Mouse (Mus musculus): Measurements from ENCODE around the gene Bend6. TPM values are rescaled to one million over a fixed set of nuclear protein-coding genes. Genes with fewer than 3 reads are reported as not detected.
A peak's percentile ranks its signal among the peaks of the same experiment; 100 is the strongest.

Gene Bend6
- 0.21 and 1.0 TPM in 2 replicates for polyA plus RNA-seq (2014; fragmentation: Nextera tagmentation; extraction: Ambion mirVana)

DNA sequence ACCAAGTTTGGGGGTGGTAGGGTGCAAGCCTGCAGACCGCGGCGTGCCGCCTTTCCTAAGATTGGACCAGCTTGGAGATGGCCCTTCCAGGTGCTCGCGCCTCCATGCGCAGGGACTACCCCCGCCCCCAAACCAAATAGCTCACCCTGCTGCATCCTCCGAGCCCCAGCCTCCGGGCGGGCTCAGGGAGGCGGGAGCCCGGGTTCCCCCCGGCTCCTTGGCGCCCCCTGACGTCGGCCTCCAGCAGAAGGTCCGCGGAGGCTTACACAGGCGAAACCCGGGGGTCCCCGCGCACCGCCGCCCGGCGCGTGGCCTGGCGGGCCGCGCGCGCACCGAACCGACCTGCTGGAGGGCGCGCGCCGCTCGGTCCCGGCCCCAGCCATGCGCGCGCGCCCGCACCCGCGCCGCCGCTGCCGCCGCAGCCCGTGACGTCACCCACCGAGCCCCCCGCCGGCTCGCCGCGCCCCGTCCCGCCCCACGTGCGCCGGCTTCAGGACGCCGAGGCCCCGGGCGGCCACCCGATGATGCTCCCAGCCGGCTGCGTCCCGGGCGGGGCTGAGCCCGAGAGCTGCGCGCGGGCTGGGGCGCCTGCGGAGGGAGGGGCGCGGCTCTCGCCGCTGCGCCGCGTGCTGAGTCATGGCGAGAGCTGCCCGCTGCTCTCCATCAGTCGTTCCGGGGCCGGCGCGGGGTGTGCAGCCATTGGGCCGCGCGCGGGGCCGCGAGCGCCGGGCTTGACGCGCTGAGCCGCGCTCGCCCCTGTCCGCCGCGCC is at the start of gene Bend6:
Bend6 (minus strand) TSS at position 396 of the 770 bp plus-strand sequence.
- peak; percentile 74 for DNase-seq
- no peak within 1 kb of the TSS for H3K27ac ChIP-seq (ENCODE audit: low read depth)
- no peaks in the 10 kb centered on the region for H3K36me3 ChIP-seq (ENCODE audit: insufficient read depth)
- WGBS: under 1% methylated on average over 72 of the region's 110 CpGs
- peak within 1 kb of the TSS; percentile 96 for H3K4me2 ChIP-seq
- TF ChIP-seq CTCF (IDR thresholded peaks at IDR 0.05; ENCODE audit: low read depth): peak; percentile 39; the same call in 1 of the 2 replicates
- H3K4me3 ChIP-seq (ENCODE audit: low read depth, low read length): peak within 1 kb of the TSS; percentile 52
- H3K9me3 ChIP-seq (ENCODE audit: low read depth, low read length): no peaks in the 10 kb centered on the region
- peaks cover 39% of the 10 kb centered on the region for H3K27me3 ChIP-seq (ENCODE audit: insufficient read depth, low read length)
- ATAC-seq (ENCODE audit: insufficient read depth): peak; percentile 88
- no peaks in the 10 kb centered on the region for H3K4me1 ChIP-seq (ENCODE audit: insufficient read depth)
- H3K9ac ChIP-seq: peak within 1 kb of the TSS; percentile 54

DNA sequence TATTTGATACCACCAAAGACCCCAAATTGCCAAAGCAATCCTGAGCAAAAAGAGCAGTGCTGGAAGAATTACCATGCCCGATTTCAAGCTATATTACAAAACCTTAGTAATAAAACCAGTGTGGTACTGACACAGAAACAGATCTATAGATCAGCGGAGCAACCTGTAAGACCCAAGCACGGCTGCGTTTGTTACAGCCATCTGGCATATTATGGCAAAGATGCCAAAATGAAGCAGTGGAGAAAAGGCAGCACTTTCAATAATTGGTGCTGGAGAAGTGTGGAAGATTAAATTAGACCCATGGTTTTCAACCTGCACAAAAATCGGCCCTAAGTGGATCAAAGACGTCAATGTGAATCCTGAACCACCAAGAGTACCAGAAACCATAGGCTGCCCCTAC is 48.0 kb upstream of the Bend6 start:
- TF ChIP-seq CTCF (IDR thresholded peaks at IDR 0.05; ENCODE audit: low read depth): no peak
- Histone ChIP-seq H3K27me3 (ENCODE audit: insufficient read depth, low read length) (no peaks in the 10 kb centered on the region), H3K4me2 (no peak overlapping the region), H3K4me1 (ENCODE audit: insufficient read depth) (no peaks in the 10 kb centered on the region), H3K27ac (ENCODE audit: low read depth) (no peak overlapping the region), H3K9ac (no peak overlapping the region), H3K9me3 (ENCODE audit: low read depth, low read length) (no peaks in the 10 kb centered on the region), H3K36me3 (ENCODE audit: insufficient read depth) (no peaks in the 10 kb centered on the region), H3K4me3 (ENCODE audit: low read depth, low read length) (no peak overlapping the region)
- DNase-seq (no peak), ATAC-seq (ENCODE audit: insufficient read depth) (no peak)
- WGBS: 92% methylated on average over 6 of the region's 6 CpGs

DNA sequence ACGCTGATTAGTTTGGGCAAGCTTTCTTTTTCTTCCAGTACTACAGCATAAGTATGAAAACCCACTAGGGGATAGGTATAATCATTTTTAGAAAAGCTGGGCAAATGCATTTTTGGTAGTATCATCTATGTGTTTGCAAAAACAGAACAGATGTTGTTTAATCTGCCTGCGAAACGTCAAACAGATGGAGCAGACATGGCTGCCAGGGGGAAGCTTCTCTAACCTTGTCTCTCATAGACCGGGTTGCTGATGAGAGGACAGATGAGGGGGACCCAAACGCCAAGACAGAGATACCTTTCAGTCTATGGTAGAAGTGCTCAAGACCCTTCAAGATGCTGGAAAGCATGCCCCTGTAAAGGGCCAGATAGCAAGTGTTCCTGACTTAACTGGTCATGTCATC is 40.9 kb upstream of the Bend6 start:
- Histone ChIP-seq H3K36me3 (ENCODE audit: insufficient read depth) (no peaks in the 10 kb centered on the region), H3K27me3 (ENCODE audit: insufficient read depth, low read length) (no peaks in the 10 kb centered on the region), H3K9ac (no peak overlapping the region), H3K9me3 (ENCODE audit: low read depth, low read length) (no peaks in the 10 kb centered on the region), H3K4me2 (no peak overlapping the region), H3K27ac (ENCODE audit: low read depth) (no peak overlapping the region), H3K4me3 (ENCODE audit: low read depth, low read length) (no peak overlapping the region), H3K4me1 (ENCODE audit: insufficient read depth) (no peaks in the 10 kb centered on the region)
- TF ChIP-seq CTCF (IDR thresholded peaks at IDR 0.05; ENCODE audit: low read depth): no peak
- 75% methylated on average over 5 of the region's 5 CpGs for WGBS
- ATAC-seq (ENCODE audit: insufficient read depth): no peak
- no peak for DNase-seq

DNA sequence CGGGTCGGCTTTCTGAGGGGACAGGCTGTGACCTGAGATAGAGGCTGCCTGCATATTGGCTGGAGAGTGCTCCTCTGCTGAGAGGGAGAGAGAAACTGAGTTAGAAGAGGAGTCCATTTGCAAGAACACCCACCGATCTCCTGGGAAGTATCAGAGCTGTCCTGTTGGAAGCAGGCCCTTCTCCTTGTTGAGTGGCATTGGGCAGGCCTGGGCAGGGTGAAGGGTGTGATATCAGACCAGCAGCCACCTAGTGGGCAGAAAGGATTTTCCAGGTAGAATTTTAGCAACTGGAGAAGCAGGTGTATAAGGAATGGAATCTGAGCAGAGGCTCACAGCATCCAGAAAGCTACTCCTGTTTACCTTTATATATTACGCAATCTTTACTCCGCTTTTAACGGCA is 40.2 kb upstream of the Bend6 start:
- Histone ChIP-seq H3K27me3 (ENCODE audit: insufficient read depth, low read length) (no peaks in the 10 kb centered on the region), H3K9ac (no peak overlapping the region), H3K4me2 (no peak overlapping the region), H3K4me3 (ENCODE audit: low read depth, low read length) (no peak overlapping the region), H3K27ac (ENCODE audit: low read depth) (no peak overlapping the region), H3K9me3 (ENCODE audit: low read depth, low read length) (no peaks in the 10 kb centered on the region), H3K4me1 (ENCODE audit: insufficient read depth) (no peaks in the 10 kb centered on the region), H3K36me3 (ENCODE audit: insufficient read depth) (no peaks in the 10 kb centered on the region)
- 73% methylated on average over 6 of the region's 6 CpGs for WGBS
- DNase-seq: peak; percentile 36
- TF ChIP-seq CTCF (IDR thresholded peaks at IDR 0.05; ENCODE audit: low read depth): peak; percentile 42
- no peak for ATAC-seq (ENCODE audit: insufficient read depth)

GRCm38 (mm10) chr1:33946601-33947395 is 39.2 kb upstream of the Bend6 start:
- no peak for TF ChIP-seq CTCF (IDR thresholded peaks at IDR 0.05; ENCODE audit: low read depth)
- Histone ChIP-seq H3K27ac (ENCODE audit: low read depth) (no peak overlapping the region), H3K4me2 (no peak overlapping the region), H3K27me3 (ENCODE audit: insufficient read depth, low read length) (no peaks in the 10 kb centered on the region), H3K9ac (no peak overlapping the region), H3K4me3 (ENCODE audit: low read depth, low read length) (no peak overlapping the region), H3K9me3 (ENCODE audit: low read depth, low read length) (no peaks in the 10 kb centered on the region), H3K36me3 (ENCODE audit: insufficient read depth) (no peaks in the 10 kb centered on the region), H3K4me1 (ENCODE audit: insufficient read depth) (no peaks in the 10 kb centered on the region)
- 73% methylated on average over 12 of the region's 12 CpGs for WGBS
- ATAC-seq (ENCODE audit: insufficient read depth): no peak
- DNase-seq: no peak

DNA sequence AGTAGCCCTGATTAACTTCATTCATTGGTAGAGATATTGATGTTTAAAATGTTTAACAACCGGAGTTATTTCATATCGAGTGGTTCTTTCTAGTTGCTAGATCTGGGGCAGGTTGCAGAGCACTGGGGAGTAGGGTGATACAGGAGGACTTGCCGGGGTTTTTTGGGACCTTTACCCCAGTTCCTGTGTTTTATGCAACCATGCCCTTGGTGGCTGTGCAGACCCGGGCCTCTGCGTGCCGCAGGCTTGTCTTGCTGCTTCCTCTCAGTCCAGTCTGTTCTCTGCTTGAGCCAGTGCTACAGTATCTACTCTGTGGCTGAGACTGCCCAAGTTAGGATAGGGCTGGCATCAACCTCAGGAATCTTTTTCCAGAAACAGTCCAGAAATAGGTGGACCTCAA is 38.1 kb upstream of the Bend6 start:
- H3K27me3 ChIP-seq (ENCODE audit: insufficient read depth, low read length): no peaks in the 10 kb centered on the region
- no peak for TF ChIP-seq CTCF (IDR thresholded peaks at IDR 0.05; ENCODE audit: low read depth)

More for the DNA sequence above, 38.1 kb upstream of the Bend6 start:
- no peak for ATAC-seq (ENCODE audit: insufficient read depth)
- Histone ChIP-seq H3K4me1 (ENCODE audit: insufficient read depth) (no peaks in the 10 kb centered on the region), H3K9me3 (ENCODE audit: low read depth, low read length) (no peaks in the 10 kb centered on the region), H3K36me3 (ENCODE audit: insufficient read depth) (no peaks in the 10 kb centered on the region), H3K4me2 (no peak overlapping the region), H3K27ac (ENCODE audit: low read depth) (no peak overlapping the region), H3K4me3 (ENCODE audit: low read depth, low read length) (no peak overlapping the region), H3K9ac (no peak overlapping the region)
- 88% methylated on average over 6 of the region's 6 CpGs for WGBS
- DNase-seq: no peak
